Mouse (Mus musculus) left cerebral cortex, postnatal 4 days (tissue): ENCODE results near the gene Txn2. TPM values are rescaled to one million over a fixed set of nuclear protein-coding genes. Genes with fewer than 3 reads are reported as not detected.

Experiments used
- DNase-seq: peaks from one replicate; pipeline ENCODE4 v3.0.0-alpha.2; 2022
- intact Hi-C: fragments of 180-260 bp; cut with DNase I; formaldehyde crosslinking; loops from one replicate; pipeline ENCODE4 v1.15.1; 2025
- total RNA-seq, 2 experiments: library from RNA; stranded (reverse); gene quantifications; 2 replicates each; pipeline ENCODE4 v1.2.3; 2021

Gene Txn2
- total RNA-seq, 2 experiments from 2014 or later = 91.0 to 92.4 TPM

GRCm38 (mm10) chr15:77912048-77912447, 16.8 kb downstream of the Txn2 start:
- intact Hi-C loops = no loop called here
- DNase-seq = no peak

- DNase-seq = no peak
- intact Hi-C loops = no loop called here
Measured at GRCm38 (mm10) chr15:77911065-77911464, 17.7 kb downstream of the Txn2 start.

- no peak for DNase-seq
- intact Hi-C loops = no loop called here
Measured at GRCm38 (mm10) chr15:77907646-77908518, 20.9 kb downstream of the Txn2 start.

GRCm38 (mm10) chr15:77906545-77906944, 22.3 kb downstream of the Txn2 start:
- intact Hi-C loops = no loop called here

GRCm38 (mm10) chr15:77906081-77906480, 22.7 kb downstream of the Txn2 start:
- intact Hi-C loops = no loop called here

More at GRCm38 (mm10) chr15:77906545-77906944, 22.3 kb downstream of the Txn2 start:
- DNase-seq = no peak

GRCm38 (mm10) chr15:77905275-77905970, 23.4 kb downstream of the Txn2 start:
- intact Hi-C loops = no loop called here
- DNase-seq = peak; percentile 22

More at GRCm38 (mm10) chr15:77906081-77906480, 22.7 kb downstream of the Txn2 start:
- no peak for DNase-seq

- no peak for DNase-seq
- intact Hi-C loops = loop anchor here (5.0 kb wide), 1 partner anchor 502 kb away; no protein-coding TSS in a partner anchor
Measured at GRCm38 (mm10) chr15:77904363-77904892, 24.4 kb downstream of the Txn2 start.

GRCm38 (mm10) chr15:77903176-77903575, 25.6 kb downstream of the Txn2 start:
- intact Hi-C loops = loop anchor here (5.0 kb wide), 1 partner anchor 501 kb away; no protein-coding TSS in a partner anchor
- DNase-seq = no peak

- DNase-seq = no peak
- intact Hi-C loops = no loop called here
Measured at GRCm38 (mm10) chr15:77894926-77895325, 33.9 kb downstream of the Txn2 start.

GRCm38 (mm10) chr15:77893292-77893691, 35.5 kb downstream of the Txn2 start:
- intact Hi-C loops = no loop called here

GRCm38 (mm10) chr15:77892420-77892819, 36.4 kb downstream of the Txn2 start:
- no peak for DNase-seq
- intact Hi-C loops = no loop called here

More at GRCm38 (mm10) chr15:77893292-77893691, 35.5 kb downstream of the Txn2 start:
- DNase-seq = no peak

- intact Hi-C loops = no loop called here
- no peak for DNase-seq
Measured at GRCm38 (mm10) chr15:77891766-77892165, 37.0 kb downstream of the Txn2 start.

- intact Hi-C loops = no loop called here
- DNase-seq = no peak
Measured at GRCm38 (mm10) chr15:77889761-77890422, 38.9 kb downstream of the Txn2 start.

GRCm38 (mm10) chr15:77888286-77888685, 40.5 kb downstream of the Txn2 start:
- intact Hi-C loops = no loop called here
- no peak for DNase-seq

- intact Hi-C loops = no loop called here
- no peak for DNase-seq
Measured at GRCm38 (mm10) chr15:77887093-77887488, 41.7 kb downstream of the Txn2 start.

GRCm38 (mm10) chr15:77886369-77887092, 42.3 kb downstream of the Txn2 start:
- intact Hi-C loops = no loop called here
- no peak for DNase-seq

GRCm38 (mm10) chr15:77885945-77886344, 42.9 kb downstream of the Txn2 start:
- DNase-seq = no peak
- intact Hi-C loops = no loop called here

- DNase-seq = no peak
- intact Hi-C loops = no loop called here
Measured at GRCm38 (mm10) chr15:77885159-77885558, 43.6 kb downstream of the Txn2 start.

- DNase-seq = no peak
- intact Hi-C loops = no loop called here
Measured at GRCm38 (mm10) chr15:77883697-77884010, 45.2 kb downstream of the Txn2 start.
